Mouse (Mus musculus): ENCODE measurements around the gene Xxylt1.

The Xxylt1 gene

DNA sequence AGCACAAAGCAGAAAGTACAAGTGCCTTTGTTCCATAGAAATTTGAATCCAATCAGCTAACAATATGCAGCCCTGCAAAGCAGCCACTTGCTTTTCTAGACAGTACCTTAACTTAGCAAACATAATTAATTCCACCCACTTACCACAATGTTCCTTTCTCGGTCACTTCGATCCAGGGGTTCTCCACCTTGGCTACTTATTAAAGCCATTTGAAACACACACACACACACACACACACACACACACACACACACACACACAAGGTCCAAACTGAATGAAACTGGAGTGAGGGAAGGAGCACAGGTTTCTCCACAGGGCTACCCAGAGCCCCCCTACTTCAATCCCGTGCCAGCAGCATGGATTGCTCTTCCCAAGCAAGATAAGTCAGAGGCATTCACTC lies 164.3 kb downstream of the Xxylt1 start:
- no peak for DNase-seq (ENCODE audit: low spot score)

DNA sequence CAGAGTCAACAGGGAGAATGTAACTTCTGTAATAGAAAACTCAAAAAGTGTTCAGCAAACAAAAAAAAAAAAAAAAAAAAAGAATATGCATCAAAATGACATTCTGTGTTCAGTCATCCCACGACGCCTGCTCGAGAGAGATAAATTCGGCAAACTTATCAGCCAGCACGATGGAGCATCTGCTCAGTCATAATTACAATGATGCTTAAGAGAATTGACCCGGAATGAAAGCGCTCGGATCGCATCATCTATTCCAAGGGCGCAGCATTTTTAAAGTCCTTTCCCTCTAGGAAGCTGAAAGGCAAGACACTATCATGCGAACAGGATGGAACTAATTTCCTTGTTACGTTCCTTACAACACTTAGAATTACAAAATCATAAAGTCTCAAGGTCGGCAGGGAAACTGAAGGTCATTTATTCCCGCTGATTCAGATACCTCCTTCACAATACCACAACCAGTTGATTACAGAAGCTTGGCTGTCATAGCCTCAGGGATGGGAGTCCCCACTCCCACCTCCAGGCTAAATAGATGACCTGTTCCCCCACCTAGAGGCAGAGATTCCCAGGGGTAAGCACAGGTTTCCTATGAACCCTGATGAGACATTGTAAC lies 165.5 kb downstream of the Xxylt1 start:
- no peak for DNase-seq (ENCODE audit: low spot score)

Data from yolk sac, embryonic 10.5 days (tissue).